Mouse (Mus musculus): ENCODE measurements at regions not wholly inside any gene's neighbourhood (a gene's known extent, or its start where the extent isn't known, plus 50 kb on each side); places are given as distances from the start of the nearest gene placed in this dataset.

- no peak for TF ChIP-seq POLR2A (IDR thresholded peaks at IDR 0.05; ENCODE audit: insufficient read depth, low read length)
- no peak for TF ChIP-seq CTCF (IDR thresholded peaks at IDR 0.05; ENCODE audit: low read depth, low read length)
- no peak for TF ChIP-seq EP300 (IDR thresholded peaks at IDR 0.05; ENCODE audit: insufficient read depth, low read depth, low read length)
Measured at GRCm38 (mm10) chr17:9904525-9904991, 235.0 kb upstream of the Pabpc6 start.

Data from ES-Bruce4 (cell line).